Mouse (Mus musculus) stomach, embryonic 14.5 days (tissue): Measurements from ENCODE around the gene Adam23. TPM values are rescaled to one million over a fixed set of nuclear protein-coding genes. Genes with fewer than 3 reads are reported as not detected.

ENCODE experiments used
- ATAC-seq: fragments of 200-750 bp; cut with Nextera tagmentation; 2 replicates; pipeline ENCODE4 v1.8.0; 2017; ENCODE audit warnings: low read depth, moderate TSS enrichment; ENCODE audit not compliant: insufficient number of reproducible peaks, insufficient read depth, low FRiP score
- H3K27ac ChIP-seq: fragments of 300-500 bp; sonication (generic); 2 replicates; pipeline ENCODE4 v1.5.1; 2014; ENCODE audit warnings: mild to moderate bottlenecking, low read length, moderate library complexity, mixed read lengths
- H3K27me3 ChIP-seq: fragments of 300-500 bp; sonication (generic); 2 replicates; pipeline ENCODE4 v1.6.1; 2014; ENCODE audit warnings: low read length, control low read depth, mixed read lengths; ENCODE audit not compliant: control insufficient read depth, insufficient read depth
- H3K36me3 ChIP-seq: fragments of 300-500 bp; sonication (generic); 2 replicates; pipeline ENCODE4 v1.6.1; 2014; ENCODE audit warnings: mild to moderate bottlenecking, control low read depth, low read length, moderate library complexity, mixed read lengths; ENCODE audit not compliant: control insufficient read depth, insufficient read depth
- H3K4me1 ChIP-seq: fragments of 300-500 bp; sonication (generic); 2 replicates; pipeline ENCODE4 v1.6.1; 2014; ENCODE audit warnings: low read length, control low read depth, mixed read lengths; ENCODE audit not compliant: control insufficient read depth, insufficient read depth
- H3K4me2 ChIP-seq: fragments of 300-500 bp; sonication (generic); replicated peaks from 2 replicates; pipeline ENCODE4 v1.6.1; 2014; ENCODE audit warnings: low read depth, low read length, control low read depth
- H3K4me3 ChIP-seq: fragments of 300-500 bp; sonication (generic); 2 replicates; pipeline ENCODE4 v1.5.1; 2014; ENCODE audit warnings: low read depth, low read length, control low read depth
- H3K9ac ChIP-seq: fragments of 300-500 bp; sonication (generic); replicated peaks from 2 replicates; pipeline ENCODE4 v1.6.1; 2014; ENCODE audit warnings: low read depth, mild to moderate bottlenecking, control low read depth, low read length, moderate library complexity, mixed read lengths
- H3K9me3 ChIP-seq: fragments of 300-500 bp; sonication (generic); 2 replicates; pipeline ENCODE4 v1.6.1; 2016; ENCODE audit warnings: low read depth, low read length, control low read depth; ENCODE audit not compliant: control insufficient read depth
- WGBS: fragments of 180-500 bp; shearing (Covaris S2); extraction: QIAGEN DNeasy Blood & Tissue Kit; methylation state at CpG from one replicate; pipeline ENCODE4 v1.1.7; 2014; 5-methylcytosine and 5-hydroxymethylcytosine counted together
- polyA plus RNA-seq: library from polyadenylated mRNA; unstranded; fragments of >200 nt; fragmentation: Nextera tagmentation; extraction: Ambion mirVana; gene quantifications from 2 replicates; pipeline ENCODE4 v1.2.1, GENCODE M21; 2014

The Adam23 gene
- polyA plus RNA-seq, 1 experiment from 2014 or later: 6.0 TPM

GRCm38 (mm10) chr1:63457801-63458519 lies 12.3 kb downstream of the Adam23 start:
- H3K9ac ChIP-seq: no peak overlapping the region
- no peak overlapping the region for H3K4me2 ChIP-seq
- no peaks in the 10 kb centered on the region for H3K9me3 ChIP-seq
- no peaks in the 10 kb centered on the region for H3K4me1 ChIP-seq
- WGBS: 71% methylated on average over 8 of the region's 8 CpGs
- no peak overlapping the region for H3K27ac ChIP-seq
- H3K27me3 ChIP-seq: no peaks in the 10 kb centered on the region
- no peaks in the 10 kb centered on the region for H3K36me3 ChIP-seq
- 0 out of 2 replicates have a peak, but pooled peaks have one; percentile 37 for ATAC-seq
- H3K4me3 ChIP-seq: no peak overlapping the region

DNA sequence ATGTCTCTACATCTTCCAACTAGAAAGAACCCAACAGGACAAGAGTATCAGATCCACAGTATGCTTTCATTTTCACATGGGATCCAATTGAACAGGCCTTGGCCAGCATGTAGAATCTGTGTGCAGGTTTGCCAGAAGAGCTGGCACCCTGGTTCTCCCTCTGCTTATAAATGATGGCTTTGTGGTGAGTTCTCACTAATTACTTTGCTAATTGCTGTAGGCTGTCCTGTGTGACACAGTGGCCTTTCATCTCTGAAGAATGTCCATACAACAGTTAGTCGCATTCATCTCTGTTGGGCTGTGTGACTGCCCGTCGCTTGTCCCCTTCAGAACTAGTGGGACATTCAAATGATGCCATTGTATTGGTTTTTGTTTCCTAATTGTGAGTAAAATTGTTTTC lies 13.5 kb downstream of the Adam23 start:
- Histone ChIP-seq H3K27ac (no peak overlapping the region), H3K27me3 (no peaks in the 10 kb centered on the region), H3K9me3 (no peaks in the 10 kb centered on the region), H3K36me3 (no peaks in the 10 kb centered on the region), H3K9ac (no peak overlapping the region), H3K4me1 (no peaks in the 10 kb centered on the region), H3K4me3 (no peak overlapping the region), H3K4me2 (no peak overlapping the region)
- 93% methylated on average over 3 of the region's 3 CpGs for WGBS
- ATAC-seq: no peak

GRCm38 (mm10) chr1:63459926-63460325 lies 14.2 kb downstream of the Adam23 start:
- no peaks in the 10 kb centered on the region for H3K4me1 ChIP-seq
- ATAC-seq: no peak
- H3K27ac ChIP-seq: no peak overlapping the region
- no peaks in the 10 kb centered on the region for H3K27me3 ChIP-seq
- no peak overlapping the region for H3K4me2 ChIP-seq
- H3K36me3 ChIP-seq: no peaks in the 10 kb centered on the region
- WGBS: 82% methylated on average over 6 of the region's 6 CpGs
- H3K9ac ChIP-seq: no peak overlapping the region
- H3K9me3 ChIP-seq: no peaks in the 10 kb centered on the region
- H3K4me3 ChIP-seq: no peak overlapping the region

- Histone ChIP-seq H3K27ac (no peak overlapping the region), H3K36me3 (no peaks in the 10 kb centered on the region), H3K9me3 (no peaks in the 10 kb centered on the region), H3K27me3 (no peaks in the 10 kb centered on the region), H3K4me1 (no peaks in the 10 kb centered on the region), H3K4me2 (no peak overlapping the region), H3K4me3 (no peak overlapping the region), H3K9ac (no peak overlapping the region)
- no peak for ATAC-seq
- WGBS: 55% methylated on average over 1 of the region's 1 CpGs
These were observed 18.8 kb downstream of the Adam23 start for GRCm38 (mm10) chr1:63464441-63464840.

GRCm38 (mm10) chr1:63473272-63473671 lies 27.6 kb downstream of the Adam23 start:
- H3K27me3 ChIP-seq: no peaks in the 10 kb centered on the region
- no peak for ATAC-seq
- H3K4me2 ChIP-seq: no peak overlapping the region
- no peak overlapping the region for H3K9ac ChIP-seq
- H3K9me3 ChIP-seq: no peaks in the 10 kb centered on the region
- H3K4me1 ChIP-seq: no peaks in the 10 kb centered on the region
- no peak overlapping the region for H3K4me3 ChIP-seq
- H3K27ac ChIP-seq: no peak overlapping the region
- WGBS: 78% methylated on average over 2 of the region's 2 CpGs
- no peaks in the 10 kb centered on the region for H3K36me3 ChIP-seq

DNA sequence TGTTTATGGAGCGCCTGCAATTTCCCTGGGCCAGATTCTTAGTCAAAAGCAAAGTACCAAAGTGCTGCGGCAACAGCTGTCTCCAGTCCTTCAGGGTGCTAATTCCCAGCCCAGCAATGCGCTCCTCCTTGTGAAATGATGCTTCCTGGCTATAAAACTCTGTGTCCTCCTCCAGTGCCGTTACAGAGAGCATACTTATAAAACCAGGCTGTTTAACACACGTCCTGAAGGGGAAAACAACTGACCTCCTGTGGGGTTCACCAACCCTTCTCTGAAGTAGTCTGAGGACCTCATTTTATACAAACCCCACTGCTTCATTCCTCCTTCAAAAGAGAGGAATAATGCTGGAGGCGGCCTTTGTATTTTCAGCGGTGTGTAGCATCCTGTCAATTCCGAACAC lies 28.0 kb downstream of the Adam23 start:
- no peak overlapping the region for H3K4me3 ChIP-seq
- no peaks in the 10 kb centered on the region for H3K9me3 ChIP-seq
- no peak overlapping the region for H3K27ac ChIP-seq
- no peaks in the 10 kb centered on the region for H3K27me3 ChIP-seq
- H3K36me3 ChIP-seq: no peaks in the 10 kb centered on the region
- WGBS: 58% methylated on average over 8 of the region's 8 CpGs
- no peaks in the 10 kb centered on the region for H3K4me1 ChIP-seq
- no peak overlapping the region for H3K4me2 ChIP-seq
- no peak overlapping the region for H3K9ac ChIP-seq
- no peak for ATAC-seq

DNA sequence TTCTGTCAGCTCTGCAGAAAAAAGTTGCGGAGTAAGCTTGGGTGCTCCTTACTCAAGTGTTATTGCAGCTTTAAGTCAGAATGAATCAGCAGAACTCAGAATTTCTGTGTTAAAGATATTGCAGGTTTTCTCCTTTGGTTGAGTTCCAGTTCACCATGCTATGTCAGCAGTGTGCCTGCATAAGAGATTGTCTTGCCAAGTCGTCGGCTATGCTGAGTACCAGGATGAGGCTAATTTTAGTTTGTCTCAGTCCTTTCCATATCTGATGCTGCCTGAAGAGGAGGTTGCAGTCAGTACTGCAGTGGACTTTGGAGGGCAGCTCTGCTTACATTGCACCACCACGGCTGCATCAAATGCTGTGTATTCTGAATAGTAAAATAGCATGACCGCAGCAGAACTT lies 33.3 kb downstream of the Adam23 start:
- no peaks in the 10 kb centered on the region for H3K4me1 ChIP-seq
- H3K4me2 ChIP-seq: no peak overlapping the region
- no peaks in the 10 kb centered on the region for H3K27me3 ChIP-seq
- WGBS: 86% methylated on average over 5 of the region's 5 CpGs
- no peak overlapping the region for H3K4me3 ChIP-seq
- no peaks in the 10 kb centered on the region for H3K36me3 ChIP-seq
- no peak overlapping the region for H3K27ac ChIP-seq
- no peak overlapping the region for H3K9ac ChIP-seq
- ATAC-seq: no peak
- no peaks in the 10 kb centered on the region for H3K9me3 ChIP-seq

- H3K4me3 ChIP-seq: no peak overlapping the region
- no peak overlapping the region for H3K4me2 ChIP-seq
- H3K27me3 ChIP-seq: no peaks in the 10 kb centered on the region
- no peak overlapping the region for H3K9ac ChIP-seq
- H3K4me1 ChIP-seq: no peaks in the 10 kb centered on the region
- H3K36me3 ChIP-seq: no peaks in the 10 kb centered on the region
- H3K27ac ChIP-seq: no peak overlapping the region
- H3K9me3 ChIP-seq: no peaks in the 10 kb centered on the region
- WGBS: 92% methylated on average over 6 of the region's 6 CpGs
- no peak for ATAC-seq
These were observed 39.0 kb downstream of the Adam23 start for GRCm38 (mm10) chr1:63484646-63485045.

GRCm38 (mm10) chr1:63486646-63487045 lies 41.0 kb downstream of the Adam23 start:
- 76% methylated on average over 2 of the region's 2 CpGs for WGBS
- H3K36me3 ChIP-seq: no peaks in the 10 kb centered on the region

More at GRCm38 (mm10) chr1:63486646-63487045, 41.0 kb downstream of the Adam23 start:
- Histone ChIP-seq H3K4me2 (no peak overlapping the region), H3K9me3 (no peaks in the 10 kb centered on the region), H3K9ac (no peak overlapping the region), H3K27ac (no peak overlapping the region), H3K27me3 (no peaks in the 10 kb centered on the region), H3K4me1 (no peaks in the 10 kb centered on the region), H3K4me3 (no peak overlapping the region)
- no peak for ATAC-seq
